Mouse (Mus musculus) cortical plate, adult 2 months (tissue): ENCODE results near the gene Cacna1g. TPM values are rescaled to one million over a fixed set of nuclear protein-coding genes. Genes with fewer than 3 reads are reported as not detected.

Source experiments
- H3K27ac ChIP-seq: fragments of 200-500 bp; 2 replicates; pipeline ENCODE4 v1.5.1; 2012; ENCODE audit warnings: low read length, control low read depth, inconsistent platforms; ENCODE audit not compliant: insufficient read depth
- H3K4me1 ChIP-seq: fragments of 200-500 bp; 2 replicates; pipeline ENCODE4 v1.6.1; 2011; ENCODE audit warnings: low read length; ENCODE audit not compliant: control insufficient read depth, insufficient read depth
- H3K4me3 ChIP-seq: fragments of 200-500 bp; 2 replicates; pipeline ENCODE4 v1.5.1; 2011; ENCODE audit warnings: mild to moderate bottlenecking, low read length, control low read depth; ENCODE audit not compliant: insufficient read depth
- CTCF ChIP-seq: fragments of 200-500 bp; IDR thresholded peaks from 2 replicates; pipeline ENCODE4 v1.5.1; 2011; ENCODE audit warnings: mild to moderate bottlenecking, control low read depth, low read length; ENCODE audit not compliant: insufficient read depth; ENCODE audit errors: extremely low read depth
- POLR2A ChIP-seq: fragments of 200-500 bp; IDR thresholded peaks from 2 replicates; pipeline ENCODE4 v1.6.1; 2011; ENCODE audit warnings: mild to moderate bottlenecking, low read length, control low read depth; ENCODE audit not compliant: insufficient read depth; ENCODE audit errors: extremely low read depth
- polyA plus RNA-seq: library from polyadenylated mRNA; depleted of rRNA; stranded (reverse); fragments of >200 nt; gene quantifications from 2 replicates; pipeline ENCODE4 v1.2.3, GENCODE M21; 2012

Gene Cacna1g
- polyA plus RNA-seq, 1 experiment = 137 TPM

DNA sequence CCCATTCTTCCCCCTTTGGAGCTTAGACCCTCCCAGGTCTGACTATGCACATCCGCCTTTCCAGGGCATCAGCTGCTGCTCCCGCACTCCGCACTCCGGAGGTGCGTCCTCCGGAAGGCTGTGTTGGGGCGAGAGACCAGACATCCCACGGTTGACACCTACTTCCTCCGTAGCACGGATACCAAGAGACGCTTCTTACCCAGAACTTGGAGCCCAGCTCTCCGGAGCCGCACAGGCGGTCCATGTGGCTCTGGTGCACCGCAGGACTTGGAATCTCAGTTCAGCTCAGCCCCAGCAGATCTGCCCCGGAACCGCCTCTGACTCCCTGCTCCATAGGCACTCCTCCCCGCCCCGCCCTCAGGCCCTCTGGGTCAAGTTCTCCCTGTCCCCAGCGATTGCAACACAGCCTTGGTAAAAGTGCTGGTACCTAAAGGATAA, 81.3 kb downstream of the Cacna1g start, which contains the start of gene Abcc3:
Gene Abcc3, minus strand, starts transcription at position 326 of the 438 bp plus-strand sequence.
- TF ChIP-seq CTCF (no peak), POLR2A (no peak)
- H3K4me1 ChIP-seq = no peaks in the 10 kb centered on the region
- H3K4me3 ChIP-seq = no peak within 1 kb of the TSS; the same call in 1 of the 2 replicates
- no peak within 1 kb of the TSS for H3K27ac ChIP-seq

DNA sequence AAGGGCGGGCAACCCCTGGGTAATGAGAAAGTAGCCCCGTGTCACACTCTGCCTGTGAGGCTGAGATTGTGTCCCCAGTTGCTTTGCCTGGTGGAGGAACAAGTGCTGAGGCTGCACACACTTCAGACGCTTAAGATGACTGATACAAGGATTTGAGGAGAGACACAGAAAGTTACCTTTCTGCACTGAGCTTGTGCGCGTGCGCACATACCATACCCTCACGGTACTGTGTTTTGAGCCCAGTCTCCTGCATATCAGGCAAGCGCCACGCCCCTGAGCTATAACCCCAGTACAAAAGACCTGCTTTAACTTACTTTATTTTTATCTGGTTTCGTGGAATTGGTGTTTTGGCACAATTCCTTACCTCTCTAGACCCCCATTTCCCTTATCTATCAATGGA, 82.3 kb downstream of the Cacna1g start:
- TF ChIP-seq CTCF (no peak), POLR2A (no peak)
- no peak overlapping the region for H3K4me3 ChIP-seq
- H3K4me1 ChIP-seq = no peaks in the 10 kb centered on the region

DNA sequence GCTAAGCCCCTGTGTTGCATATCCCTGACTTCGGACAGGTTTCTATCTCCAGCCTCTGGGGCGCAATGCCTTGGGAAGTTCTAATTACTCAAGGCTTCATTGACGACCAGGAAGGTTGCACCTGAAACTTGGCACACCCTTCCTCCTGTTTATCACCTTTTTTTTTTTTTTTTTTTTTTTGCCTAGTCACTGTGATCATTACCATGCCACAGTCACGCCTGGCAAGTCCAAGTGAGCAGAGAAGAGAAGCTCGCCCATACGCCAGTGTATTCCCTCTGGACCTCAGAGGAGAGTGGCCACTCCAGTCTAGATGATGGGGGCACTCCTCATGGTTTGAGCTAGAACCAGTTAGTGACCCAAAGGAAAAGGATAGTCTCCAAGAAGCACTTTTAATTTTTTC, 83.2 kb downstream of the Cacna1g start:
- no peaks in the 10 kb centered on the region for H3K4me1 ChIP-seq
- H3K27ac ChIP-seq = no peak overlapping the region
- TF ChIP-seq CTCF (no peak), POLR2A (no peak)
- no peak overlapping the region for H3K4me3 ChIP-seq

More for the DNA sequence above, 82.3 kb downstream of the Cacna1g start:
- H3K27ac ChIP-seq = no peak overlapping the region

DNA sequence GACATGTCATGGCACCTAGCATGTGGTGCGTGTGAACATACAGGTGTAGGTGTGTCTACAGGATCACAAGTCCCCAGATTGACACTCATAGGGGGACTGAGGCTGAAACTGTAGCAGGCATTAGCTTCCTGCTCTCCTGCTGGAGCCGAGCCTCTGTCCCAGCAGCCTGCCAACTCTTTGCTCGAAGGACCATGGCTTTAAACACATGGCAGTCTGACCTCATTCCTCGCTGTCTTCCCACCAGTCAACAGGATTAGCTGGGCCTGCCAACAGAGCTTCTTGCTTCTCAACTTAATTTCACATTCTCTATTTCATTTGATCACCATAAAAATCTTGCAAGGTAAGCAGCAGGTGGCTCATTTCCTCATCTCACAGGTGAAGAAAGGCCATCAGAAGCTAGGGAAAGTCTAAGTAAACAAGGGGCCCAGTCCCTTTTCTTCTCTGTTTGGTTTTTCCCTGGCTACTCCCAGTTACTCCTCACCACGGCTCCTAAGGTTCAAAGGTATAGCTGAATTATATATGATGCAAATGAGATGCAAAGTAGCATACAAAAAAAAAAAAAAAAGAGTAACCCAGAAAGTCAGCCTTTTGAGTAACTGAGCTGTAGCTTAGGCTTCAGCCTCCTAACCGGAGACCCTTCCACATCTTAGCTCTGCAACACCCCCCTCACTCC, 84.1 kb downstream of the Cacna1g start:
- no peak overlapping the region for H3K27ac ChIP-seq
- H3K4me1 ChIP-seq = no peaks in the 10 kb centered on the region
- H3K4me3 ChIP-seq = no peak overlapping the region
- TF ChIP-seq CTCF = no peak
- no peak for TF ChIP-seq POLR2A

DNA sequence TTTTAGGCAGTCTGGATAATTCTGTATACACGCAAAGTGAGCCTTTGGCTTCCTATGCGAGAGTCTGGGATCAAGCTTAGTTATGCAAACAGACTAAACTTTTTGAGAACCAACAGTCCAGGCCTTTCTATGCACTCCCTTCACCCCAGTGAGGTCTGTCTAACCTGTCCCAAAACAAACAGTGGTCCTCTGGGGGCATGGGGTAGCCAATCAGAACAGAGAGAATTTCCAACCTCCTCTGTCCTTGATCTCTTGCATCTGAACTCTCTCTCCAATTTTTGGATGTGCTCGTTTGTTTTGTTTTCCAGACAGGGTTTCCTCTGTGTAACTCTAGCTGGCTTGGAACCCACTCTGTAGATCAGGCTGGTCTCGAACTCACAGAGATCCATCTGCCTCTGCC, 85.0 kb downstream of the Cacna1g start:
- Histone ChIP-seq H3K4me1 (no peaks in the 10 kb centered on the region), H3K27ac (no peak overlapping the region), H3K4me3 (no peak overlapping the region)
- TF ChIP-seq POLR2A = no peak

GRCm38 (mm10) chr11:94387756-94388155, 86.2 kb downstream of the Cacna1g start:
- no peaks in the 10 kb centered on the region for H3K4me1 ChIP-seq

DNA sequence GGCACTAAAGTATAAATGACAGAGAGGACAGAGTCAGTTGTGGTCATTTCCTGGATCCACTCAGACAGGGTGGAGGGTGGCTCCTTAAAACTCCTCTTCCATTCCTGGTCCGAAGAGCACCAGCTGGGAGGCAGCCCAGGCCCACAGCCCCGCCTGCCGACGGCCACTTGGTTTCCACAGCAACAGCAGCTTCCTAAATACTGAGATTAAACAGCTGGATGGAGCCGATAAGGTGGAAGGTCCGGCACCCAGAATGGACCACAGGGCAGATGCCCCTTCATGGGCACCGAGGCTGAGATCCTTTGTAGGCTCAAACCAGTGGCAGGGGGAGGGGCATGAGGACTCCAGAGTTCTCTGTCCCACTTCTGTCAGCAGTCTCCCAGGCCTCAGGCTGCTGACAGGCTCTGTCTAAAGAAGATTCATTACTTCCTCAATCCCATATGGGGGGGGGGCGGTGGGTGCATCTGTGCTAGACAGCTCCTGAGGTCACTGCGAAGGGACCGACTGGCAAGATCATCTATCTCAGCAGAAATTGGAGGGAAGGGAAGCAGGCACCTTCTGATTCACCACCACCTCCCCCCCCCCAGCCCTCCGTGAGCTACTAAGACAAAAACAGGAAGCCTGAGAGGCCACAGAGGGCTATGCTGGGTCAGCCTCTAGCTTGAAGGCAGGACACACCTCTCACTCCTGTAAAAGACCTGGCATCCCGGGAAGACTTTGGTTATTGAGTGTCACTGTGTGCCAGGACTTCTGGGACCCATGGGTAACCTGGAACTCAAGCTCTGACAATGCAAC, 87.8 kb downstream of the Cacna1g start:
- Histone ChIP-seq H3K4me3 (no peak overlapping the region), H3K4me1 (no peaks in the 10 kb centered on the region), H3K27ac (no peak overlapping the region; the same call in 1 of the 2 replicates)
- TF ChIP-seq POLR2A = no peak
- no peak for TF ChIP-seq CTCF

More at GRCm38 (mm10) chr11:94387756-94388155, 86.2 kb downstream of the Cacna1g start:
- H3K4me3 ChIP-seq = no peak overlapping the region
- no peak for TF ChIP-seq CTCF
- TF ChIP-seq POLR2A = no peak
- no peak overlapping the region for H3K27ac ChIP-seq

DNA sequence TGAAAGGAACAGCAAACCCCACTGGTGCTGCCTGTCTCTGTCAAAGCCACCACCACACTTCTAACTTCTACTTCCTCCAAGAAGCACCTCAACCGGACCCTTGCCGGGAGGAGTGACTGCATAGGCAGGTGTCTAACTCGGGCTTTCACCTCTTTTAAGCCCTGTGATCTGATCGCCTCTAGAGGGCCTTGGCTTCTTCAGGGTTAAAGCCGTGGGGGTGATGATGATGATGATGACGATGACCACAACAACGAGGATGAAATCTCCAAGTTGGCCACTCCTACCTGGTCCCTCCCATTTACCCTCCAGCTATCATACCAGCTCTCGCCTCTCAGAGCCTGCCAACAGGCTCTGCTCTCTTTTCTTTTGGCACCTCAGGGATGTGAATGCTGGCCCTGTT, 94.3 kb downstream of the Cacna1g start:
- Histone ChIP-seq H3K4me3 (no peak overlapping the region), H3K4me1 (no peaks in the 10 kb centered on the region), H3K27ac (no peak overlapping the region)
- no peak for TF ChIP-seq CTCF
- no peak for TF ChIP-seq POLR2A

- H3K27ac ChIP-seq = no peak overlapping the region
- no peak for TF ChIP-seq CTCF
- TF ChIP-seq POLR2A = no peak
These were observed 94.9 kb downstream of the Cacna1g start for GRCm38 (mm10) chr11:94379061-94379460.

DNA sequence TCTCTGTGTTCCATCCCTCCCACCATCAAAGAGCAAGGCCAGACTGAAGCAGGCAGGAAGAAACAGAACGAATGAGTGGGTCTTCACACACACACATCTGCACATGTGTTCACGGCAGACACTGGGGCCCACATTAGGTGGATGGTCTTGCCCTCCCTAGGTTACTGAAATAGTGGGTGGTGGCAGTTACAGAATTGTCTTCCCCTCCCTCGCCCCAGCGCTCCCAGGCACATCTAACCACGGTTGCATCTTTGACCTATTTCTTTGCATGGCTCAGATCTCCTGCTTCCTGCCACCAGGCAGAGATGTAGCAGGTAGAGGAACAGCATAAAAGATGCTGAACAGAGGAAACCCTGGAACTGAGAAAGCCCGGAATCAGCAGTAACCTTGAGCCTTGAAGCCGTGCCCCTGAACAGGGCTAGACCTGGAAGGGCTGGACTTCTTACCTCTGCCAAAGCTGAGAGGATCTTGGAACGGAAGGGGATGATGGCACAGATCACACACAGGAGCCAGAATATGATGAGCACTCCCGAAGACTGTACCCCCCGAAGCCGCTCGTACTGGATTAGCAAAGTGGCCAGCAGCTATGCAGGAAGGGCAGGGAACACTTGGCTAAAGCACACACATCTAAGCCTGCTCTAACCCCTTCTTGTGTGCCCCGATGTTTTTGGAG, 99.6 kb downstream of the Cacna1g start:
- Histone ChIP-seq H3K4me1 (no peaks in the 10 kb centered on the region), H3K4me3 (no peak overlapping the region), H3K27ac (no peak overlapping the region)
- no peak for TF ChIP-seq POLR2A
- no peak for TF ChIP-seq CTCF

More at GRCm38 (mm10) chr11:94379061-94379460, 94.9 kb downstream of the Cacna1g start:
- Histone ChIP-seq H3K4me1 (no peaks in the 10 kb centered on the region), H3K4me3 (no peak overlapping the region)
